Comparison of ENCODE assay signal across 23 mouse cellular contexts in genomic region chr11:79827034-79827433, GRCm38 (mm10).
DNase-seq lines count a peak whose midpoint lies in the region.
"Had no signal": no experiment of that assay in that cellular context is flagged by ENCODE, and none has a peak within 500 bp of the region (broad histone marks: within the 10 kb centered on the region; RNA-seq: fewer than 3 reads in every experiment).

No protein-coding gene starts in this region.

- peak; percentile 26 for DNase-seq in 416B (ENCODE audit: low read depth)
- DNase-seq in CD4-positive helper T cell, adult 2 months (ENCODE audit: low read depth, low spot score) = peak; percentile 53
- DNase-seq in brain, adult 2 months (ENCODE audit: low read depth, low spot score) = peak; percentile 22
- no peak for DNase-seq in heart, postnatal 4 days
- no peak for DNase-seq in urinary bladder, adult 2 months (ENCODE audit: low spot score)
- no peak for DNase-seq in limb, embryonic 10.5 days (ENCODE audit: low spot score)
- DNase-seq: adrenal gland, adult 2 months; adrenal gland, postnatal 14 days; cerebellum, adult 18-20 months; cerebellum, adult 9-10 months; cerebellum, postnatal 14 days; gastrocnemius, postnatal 10 days; gastrocnemius, postnatal 36 days; heart, adult 2 months; heart, postnatal 14 days had no signal

- 94% methylated on average over 3 of the region's 3 CpGs for WGBS in limb, embryonic 10.5 days

- no peaks in the 10 kb centered on the region for H3K9me3 ChIP-seq in limb, embryonic 10.5 days (replicated peaks)
- H3K9me3 ChIP-seq: forebrain, embryonic 10.5 days; forebrain, embryonic 13.5 days; heart, embryonic 10.5 days; heart, embryonic 13.5 days; hindbrain, embryonic 12.5 days; hindbrain, embryonic 15.5 days had no signal

- peaks cover 8% of the 10 kb centered on the region; the same call in 1 of the 2 replicates for H3K4me1 ChIP-seq in limb, embryonic 10.5 days
- H3K4me1 ChIP-seq: forebrain, embryonic 13.5 days; hindbrain, embryonic 15.5 days had no signal

- no peaks in the 10 kb centered on the region for H3K36me3 ChIP-seq in limb, embryonic 10.5 days
- H3K36me3 ChIP-seq: forebrain, embryonic 10.5 days; G1E; heart, embryonic 10.5 days; heart, embryonic 13.5 days; hindbrain, embryonic 12.5 days; hindbrain, embryonic 15.5 days had no signal

- H3K27me3 ChIP-seq in limb, embryonic 10.5 days (ENCODE audit: low read depth, poor library complexity, severe bottlenecking) = no peaks in the 10 kb centered on the region
- H3K27me3 ChIP-seq: forebrain, embryonic 13.5 days; heart, embryonic 13.5 days; hindbrain, embryonic 12.5 days; hindbrain, embryonic 15.5 days; Patski had no signal

- no peak overlapping the region for H3K4me3 ChIP-seq in limb, embryonic 10.5 days
- H3K4me3 ChIP-seq: forebrain, embryonic 10.5 days; forebrain, embryonic 13.5 days; heart, adult 2 months; heart, embryonic 10.5 days; heart, embryonic 13.5 days; hindbrain, embryonic 12.5 days; hindbrain, embryonic 15.5 days had no signal

- no peak overlapping the region for H3K27ac ChIP-seq in limb, embryonic 10.5 days
- H3K27ac ChIP-seq: forebrain, embryonic 10.5 days; forebrain, embryonic 13.5 days; heart, adult 2 months; heart, embryonic 13.5 days; hindbrain, embryonic 12.5 days; hindbrain, embryonic 15.5 days had no signal

Comparison
In these comparisons a context has a peak if more than half of its experiments do, and no peak if none do; other contexts are left out.
1. DNase-seq: peak in 416B (single experiment), CD4-positive helper T cell, adult 2 months (single experiment) and brain, adult 2 months (single experiment); none in heart, postnatal 4 days (single experiment), urinary bladder, adult 2 months (single experiment) and limb, embryonic 10.5 days (single experiment).